Mouse (Mus musculus) thymus, postnatal 4 days (tissue): ENCODE results near the gene AC134908.4.

Source experiments
- DNase-seq: peaks from one replicate; pipeline ENCODE4 v3.0.0; 2021

AC134908.4 gene

DNA sequence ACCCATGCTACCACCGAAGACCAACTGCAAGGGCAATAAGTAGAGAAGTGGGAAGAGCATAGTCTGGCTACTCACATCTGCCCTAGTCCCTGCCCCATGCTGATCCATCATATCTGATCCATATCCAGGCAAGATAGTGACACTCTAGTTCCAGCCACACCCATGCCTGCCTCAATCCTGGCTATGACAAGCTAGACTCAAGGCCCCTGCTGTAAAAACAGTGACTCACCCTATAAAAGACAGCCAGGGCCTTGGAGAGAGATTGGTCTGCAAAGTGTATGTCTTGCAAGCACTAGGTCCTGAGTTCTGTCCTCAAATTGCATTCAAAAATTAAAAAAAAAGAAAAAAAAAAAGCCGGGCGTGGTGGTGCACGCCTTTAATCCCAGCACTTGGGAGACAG, 11.0 kb upstream of the AC134908.4 start:
- DNase-seq = no peak

DNA sequence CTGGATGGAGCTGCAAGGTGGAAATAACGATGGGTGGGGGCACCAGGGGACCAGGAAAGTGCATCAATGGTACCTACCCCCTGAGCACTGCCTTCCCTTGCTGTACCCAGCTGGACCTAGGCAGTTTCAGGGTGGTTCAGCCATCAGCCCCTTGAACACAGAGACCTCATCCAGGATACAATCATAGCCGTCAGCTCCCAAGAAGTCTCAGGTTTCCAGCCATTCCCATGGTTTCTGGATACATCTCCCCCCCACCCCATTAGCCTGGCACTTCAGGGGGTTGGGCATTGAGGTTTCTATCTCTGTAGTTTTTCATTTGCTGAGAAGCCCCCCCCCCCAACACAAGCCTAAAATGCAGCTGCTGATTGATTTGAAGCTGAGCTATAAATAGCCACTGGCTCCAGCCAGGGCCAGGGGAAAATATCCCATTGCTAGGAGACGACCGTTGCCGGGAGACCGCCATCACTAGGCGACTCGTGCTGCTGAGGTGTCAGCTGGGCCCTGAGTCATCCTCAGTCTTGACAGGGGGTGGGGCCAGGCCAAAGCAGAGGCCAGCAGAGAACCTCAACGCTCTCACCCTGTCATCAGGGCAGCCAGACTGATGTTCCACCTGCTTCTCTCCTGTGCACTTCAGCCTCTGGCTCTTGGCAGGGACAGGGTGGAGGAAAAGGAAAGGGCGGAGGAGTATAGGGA, 7.5 kb upstream of the AC134908.4 start:
- no peak for DNase-seq

- peak; percentile 73 for DNase-seq
Observed at GRCm38 (mm10) chr17:25801029-25801428, 5.6 kb upstream of the AC134908.4 start.

DNA sequence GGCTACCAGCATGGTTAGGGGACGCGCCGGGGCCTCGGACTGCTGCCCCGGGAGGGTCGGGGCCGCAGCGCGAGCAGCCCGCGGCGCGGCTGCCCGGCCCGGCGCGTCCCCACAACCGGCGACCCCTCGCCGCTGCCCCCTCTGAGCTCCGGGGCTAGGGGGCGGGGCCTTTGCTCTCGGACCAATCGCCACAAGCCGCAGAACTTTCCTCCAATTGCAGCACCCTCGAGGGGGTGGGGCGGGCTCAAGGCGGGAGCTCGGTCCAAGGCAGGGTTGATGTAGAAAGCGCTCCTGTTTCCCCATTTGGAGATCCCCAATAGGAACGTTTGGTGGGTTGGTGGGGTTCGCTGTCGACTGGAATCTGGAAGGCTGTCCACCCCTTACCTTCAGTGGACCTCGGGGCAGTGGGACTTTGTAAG, 1.5 kb upstream of the AC134908.4 start, which contains the start of gene Metrn:
Metrn (minus strand) TSS at position 186 of the 419 bp plus-strand sequence.
- DNase-seq = peak; percentile 97

- DNase-seq = peak; percentile 59
Observed at GRCm38 (mm10) chr17:25796211-25796771, 832 bp upstream of the AC134908.4 start.

DNA sequence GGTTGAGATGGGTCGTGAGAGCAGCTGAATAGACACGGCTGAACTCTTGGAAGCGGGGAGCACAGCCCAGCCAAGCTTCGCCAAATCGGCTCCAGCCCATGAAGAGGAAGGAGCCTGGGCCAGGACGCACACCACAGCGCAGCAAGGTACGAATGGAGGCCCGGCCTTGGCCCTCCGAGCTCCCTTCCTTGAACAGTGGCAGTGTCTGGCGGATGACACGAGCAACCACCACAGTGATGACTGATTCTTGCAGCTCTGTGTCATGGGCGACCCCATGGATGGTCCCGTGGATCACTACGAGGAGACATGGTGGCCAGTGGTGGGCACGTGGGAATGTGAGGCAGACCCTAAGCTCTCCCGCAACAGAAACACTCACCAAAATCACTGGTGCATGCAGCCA, 461 bp downstream of the AC134908.4 start:
- no peak for DNase-seq

DNA sequence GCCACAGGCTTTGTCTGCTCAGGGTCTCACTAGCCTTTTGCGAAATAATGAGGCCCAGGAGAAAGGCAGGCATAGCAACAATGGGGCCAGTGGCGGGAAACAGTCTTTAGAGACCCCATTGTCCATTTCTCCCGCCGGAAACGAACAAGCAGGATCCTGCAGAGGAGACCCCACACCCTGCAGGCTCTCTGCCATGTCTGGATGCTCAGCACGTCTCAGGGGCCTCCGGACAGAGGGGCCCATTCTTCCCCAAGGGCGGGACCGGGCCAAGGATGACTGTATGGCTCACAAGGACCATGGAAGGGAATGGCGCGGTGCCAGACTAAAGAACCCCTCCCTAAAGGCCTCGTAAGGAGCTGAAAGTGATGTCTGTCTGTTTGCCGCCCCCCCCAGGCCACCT, 1.3 kb downstream of the AC134908.4 start:
- no peak for DNase-seq

DNA sequence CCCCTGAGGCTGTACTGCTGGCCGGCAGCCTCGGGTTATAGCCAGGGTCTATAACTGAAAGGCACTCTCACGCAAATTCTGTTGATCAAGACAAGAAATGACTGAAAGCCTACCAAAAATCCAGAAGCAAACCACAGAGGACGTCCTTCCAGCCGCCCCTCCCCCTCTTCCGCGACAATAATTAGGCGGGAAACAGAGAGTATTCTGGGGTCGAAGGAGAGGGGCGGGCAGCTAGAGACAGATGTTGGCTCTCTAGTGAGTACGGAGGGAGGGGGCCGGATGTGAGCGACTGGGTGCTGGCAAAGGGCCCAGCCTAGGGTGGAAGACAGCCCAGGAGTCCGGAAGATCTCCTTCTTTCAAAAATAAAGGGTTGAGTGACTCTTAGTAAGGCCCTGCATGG, 2.8 kb downstream of the AC134908.4 start, which contains the start of gene Fam173a:
Fam173a (minus strand) TSS at position 287 of the 400 bp plus-strand sequence.
- peak; percentile 86 for DNase-seq

GRCm38 (mm10) chr17:25791843-25792527, 3.5 kb downstream of the AC134908.4 start:
- peak; percentile 89 for DNase-seq

- DNase-seq = peak; percentile 70
Observed at GRCm38 (mm10) chr17:25791320-25791842, 4.1 kb downstream of the AC134908.4 start.

GRCm38 (mm10) chr17:25786781-25787504, 8.5 kb downstream of the AC134908.4 start:
- DNase-seq = no peak

- DNase-seq = no peak
Observed at GRCm38 (mm10) chr17:25786280-25786679, 9.2 kb downstream of the AC134908.4 start, which contains the start of gene Ccdc78. Gene Ccdc78, plus strand, starts transcription at chr17:25786580.

DNA sequence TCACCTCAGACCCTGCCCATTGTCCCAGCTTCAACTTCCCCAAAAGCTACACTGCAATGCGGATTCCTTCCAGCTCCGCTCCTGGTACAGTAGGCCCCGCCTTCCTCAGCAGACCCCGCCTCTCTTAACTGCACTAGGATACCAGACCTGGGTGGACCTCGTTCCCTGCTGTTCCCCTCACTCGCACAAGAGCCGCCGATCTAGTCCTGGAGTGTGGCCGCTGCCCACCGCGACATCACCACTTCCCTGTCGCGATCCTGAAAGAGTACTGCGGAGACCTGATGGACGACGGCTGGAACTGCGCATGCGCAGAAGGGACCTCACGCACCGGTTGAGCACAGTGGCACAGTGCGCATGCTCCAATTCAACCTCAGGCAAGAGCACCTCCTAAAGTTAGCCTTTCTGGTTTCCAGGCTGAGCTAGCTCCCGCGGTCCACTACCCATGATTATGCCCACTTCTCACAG, 10.1 kb downstream of the AC134908.4 start, which contains the start of gene Haghl:
Haghl (minus strand) TSS at position 393 of the 465 bp plus-strand sequence.
- DNase-seq = peak; percentile 97

GRCm38 (mm10) chr17:25783861-25784574, 11.4 kb downstream of the AC134908.4 start:
- DNase-seq = no peak

DNA sequence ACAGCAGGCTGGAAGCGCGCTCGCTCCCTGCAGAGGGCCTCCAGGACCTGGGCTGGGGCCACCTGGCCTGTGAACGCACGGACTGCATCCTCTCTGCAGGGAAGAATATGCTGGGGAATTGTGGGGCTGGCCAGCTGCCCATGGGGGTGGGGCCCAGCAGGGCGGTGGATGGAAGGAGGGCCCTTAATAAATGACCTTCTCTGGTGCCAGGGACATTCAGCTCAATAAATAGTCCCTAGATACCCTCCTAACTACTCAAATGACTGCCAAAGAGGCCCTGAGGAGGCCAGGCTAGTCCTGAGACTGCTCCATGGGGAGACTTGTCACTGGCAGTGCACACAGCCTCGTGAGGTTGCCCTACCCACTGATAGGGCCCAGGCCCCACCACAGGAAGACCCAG, 12.4 kb downstream of the AC134908.4 start:
- no peak for DNase-seq

GRCm38 (mm10) chr17:25781339-25781738, 14.1 kb downstream of the AC134908.4 start:
- DNase-seq = no peak

DNA sequence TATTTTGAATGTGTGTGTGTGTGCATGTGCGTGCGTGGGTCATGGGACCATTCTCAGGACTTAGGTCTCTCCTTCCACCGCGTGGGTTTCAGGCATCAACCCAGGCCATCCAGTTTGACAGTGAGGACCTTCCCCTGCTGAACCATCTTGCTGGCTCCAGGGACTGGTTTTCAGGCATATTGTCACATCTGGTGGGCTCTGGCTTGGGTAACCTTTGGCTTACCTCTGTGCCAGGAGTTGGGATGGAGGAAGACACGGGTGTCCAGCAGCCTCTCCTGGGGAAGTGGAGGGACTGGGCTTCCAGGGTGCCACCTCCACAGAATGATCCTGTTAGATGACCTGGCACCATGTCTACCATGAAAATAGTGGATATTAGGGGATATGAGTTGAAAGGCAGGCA, 17.5 kb downstream of the AC134908.4 start:
- no peak for DNase-seq

DNA sequence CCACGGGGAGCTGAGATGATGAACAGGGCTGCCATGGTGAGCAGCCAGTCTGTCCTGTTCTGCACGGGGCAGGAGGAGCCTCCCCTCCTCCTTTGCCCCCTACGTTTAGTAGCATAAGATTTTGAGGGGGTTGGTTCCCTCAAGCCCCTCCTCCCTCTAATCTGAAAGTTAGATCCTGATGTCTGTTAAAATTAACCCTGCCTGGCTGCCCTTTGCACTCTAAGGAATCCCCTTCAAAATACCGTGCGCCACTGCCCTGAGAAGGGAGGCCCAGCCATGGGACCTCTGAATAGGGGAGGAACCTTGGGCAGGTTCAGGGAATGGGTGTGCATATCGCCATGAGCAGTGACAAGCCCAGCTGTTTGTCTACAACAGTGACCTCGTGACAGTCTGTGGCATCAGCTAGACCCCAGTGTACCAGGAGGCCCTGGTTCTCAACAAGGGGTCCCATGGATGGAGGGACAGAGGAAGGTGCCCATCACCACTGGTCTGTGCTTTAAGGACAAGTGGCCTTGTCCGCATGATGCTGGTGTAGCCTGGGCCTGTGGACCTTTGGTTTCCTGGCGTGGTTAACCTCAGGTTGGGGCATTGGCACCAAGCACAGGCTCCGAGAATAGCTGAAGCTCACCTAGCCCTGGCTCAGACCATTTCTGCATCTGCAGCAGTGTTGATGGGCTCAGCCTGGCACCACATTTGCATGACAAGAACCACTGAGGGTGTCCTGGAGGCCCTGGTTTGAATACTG, 20.0 kb downstream of the AC134908.4 start:
- no peak for DNase-seq

DNA sequence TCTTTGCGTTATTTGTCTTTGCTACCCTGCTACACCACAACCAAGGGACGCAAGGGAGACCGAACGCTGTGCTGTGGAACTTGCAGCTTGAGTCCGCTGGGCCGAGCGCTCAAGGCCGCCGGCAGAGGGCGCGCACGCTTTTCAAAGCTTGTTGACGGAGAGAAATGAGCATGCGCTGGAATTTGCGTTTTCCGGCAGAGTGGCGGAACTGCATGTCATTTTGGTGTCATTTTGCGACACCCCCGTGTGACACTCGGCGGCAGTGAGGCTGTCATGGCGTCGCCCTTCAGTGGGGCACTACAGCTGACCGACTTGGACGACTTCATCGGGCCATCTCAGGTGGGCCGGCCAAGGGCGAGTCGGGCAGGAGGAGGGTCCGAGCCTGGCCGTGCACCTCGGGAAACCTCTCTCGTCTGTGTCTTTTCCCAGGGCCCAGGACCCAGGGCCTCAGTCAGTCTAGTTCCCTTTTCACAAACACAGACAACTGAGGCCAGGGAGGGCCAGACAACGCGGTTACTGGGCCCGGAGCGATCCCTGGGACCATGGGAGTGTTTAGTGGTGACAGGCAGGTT, 21.8 kb downstream of the AC134908.4 start, which contains the start of gene Narfl:
Narfl (plus strand) TSS at position 228 of the 572 bp plus-strand sequence.
- peak; percentile 99 for DNase-seq

DNA sequence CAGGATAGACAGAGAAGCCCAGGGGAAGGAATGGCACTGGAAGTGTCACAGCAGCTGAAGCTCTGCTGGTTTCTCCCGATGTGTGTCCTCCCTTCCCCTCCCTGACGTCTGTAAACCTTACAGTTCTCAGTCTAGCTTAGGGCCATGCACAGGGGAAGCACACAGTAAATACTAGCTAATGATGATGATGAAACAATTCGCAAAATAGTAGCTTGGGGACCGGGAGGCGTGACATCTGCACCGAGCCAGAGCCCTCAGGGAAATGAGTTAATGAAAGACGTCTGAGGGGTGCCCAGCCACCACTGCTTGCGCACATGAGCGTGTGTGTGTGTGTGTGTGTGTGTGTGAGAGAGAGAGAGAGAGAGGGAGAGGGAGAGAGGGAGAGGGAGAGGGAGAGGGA, 26.1 kb downstream of the AC134908.4 start:
- no peak for DNase-seq

DNA sequence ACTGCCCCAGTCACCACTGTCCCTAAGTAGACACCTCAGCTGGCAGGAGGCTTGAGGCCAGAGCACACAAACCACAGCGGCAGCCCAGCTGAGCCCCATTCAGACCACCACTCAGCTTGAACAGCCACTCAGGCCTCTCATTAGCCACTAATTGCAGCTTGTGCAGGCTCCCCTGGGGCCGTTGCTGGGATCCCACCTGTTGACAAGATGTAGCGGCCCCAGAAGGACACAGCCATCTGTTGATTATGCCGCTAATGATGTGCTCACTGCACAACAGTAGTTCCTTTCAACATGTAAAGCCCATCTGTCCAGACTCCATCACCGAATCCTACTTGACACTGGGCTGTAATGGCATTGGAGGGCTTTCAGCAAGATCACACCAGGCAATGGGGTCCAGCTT, 29.6 kb downstream of the AC134908.4 start:
- DNase-seq = no peak
